Mouse (Mus musculus) embryonic fibroblast, embryonic 13.5 days (primary cell): ENCODE measurements around the gene Nbea.

Source experiments
- CTCF ChIP-seq: IDR thresholded peaks from 2 replicates; pipeline ENCODE4 v1.5.1; 2011; ENCODE audit warnings: mild to moderate bottlenecking, control low read depth, low read length, moderate library complexity, borderline replicate concordance; ENCODE audit not compliant: insufficient read depth
- POLR2A ChIP-seq: IDR thresholded peaks from 2 replicates; pipeline ENCODE4 v1.6.1; 2011; ENCODE audit warnings: low read depth, mild to moderate bottlenecking, control low read depth, low read length, moderate library complexity

DNA sequence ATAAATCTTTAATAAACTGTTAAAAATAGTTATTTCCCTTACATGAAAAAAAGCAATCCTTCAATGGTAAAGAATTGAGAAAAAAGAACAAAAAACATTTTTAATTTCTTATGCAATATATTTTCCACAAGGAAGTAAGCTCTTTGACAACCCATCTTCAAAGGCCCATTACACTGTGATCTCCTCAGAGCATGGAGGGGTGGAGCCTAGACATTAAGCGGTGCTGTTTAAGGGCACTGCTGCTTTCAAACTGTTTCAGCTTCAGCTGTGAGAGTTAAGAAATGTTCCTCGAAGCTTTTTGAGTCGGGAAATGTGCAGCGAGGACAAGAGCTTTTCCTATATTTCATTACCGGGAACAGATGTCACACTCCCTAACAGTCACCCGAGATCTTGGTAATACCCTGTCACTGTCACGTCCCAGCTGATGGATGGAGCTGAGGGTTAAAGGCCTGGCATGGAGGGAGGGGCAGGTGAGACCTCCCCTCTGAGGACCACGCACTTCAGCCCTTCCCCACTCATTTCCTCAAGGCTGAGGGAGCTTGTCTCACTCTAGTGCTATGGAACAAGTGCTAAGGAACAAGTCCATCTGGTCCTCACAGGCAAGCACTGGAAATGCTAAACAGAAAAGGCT is 547.8 kb downstream of the Nbea start:
- TF ChIP-seq CTCF (no peak), POLR2A (no peak)
